Mouse (Mus musculus) C2C12 (cell line): ENCODE measurements around the gene Erbb2.

Experiments used
- CEBPB ChIP-seq: IDR thresholded peaks from one replicate; pipeline ENCODE4 v1.6.1; 2011; ENCODE audit warnings: low read depth, mild to moderate bottlenecking, control low read depth, moderate library complexity
- CTCF ChIP-seq: IDR thresholded peaks from one replicate; pipeline ENCODE4 v1.5.1; 2011; ENCODE audit not compliant: control insufficient read depth, insufficient read depth, insufficient read length
- MYOD1 ChIP-seq: IDR thresholded peaks from one replicate; pipeline ENCODE4 v1.6.1; 2011; ENCODE audit warnings: low read depth; ENCODE audit not compliant: control insufficient read depth, insufficient read length
- USF1 ChIP-seq: IDR thresholded peaks from one replicate; pipeline ENCODE4 v1.6.1; 2011; ENCODE audit warnings: low read depth, mild to moderate bottlenecking, control low read depth, moderate library complexity

- TF ChIP-seq CTCF (no peak), MYOD1 (no peak), CEBPB (no peak), USF1 (no peak)
These were observed 50.0 kb downstream of the Erbb2 start for GRCm38 (mm10) chr11:98462255-98462654.
